ENCODE assay signal across 9 mouse cellular contexts in the genomic region with DNA sequence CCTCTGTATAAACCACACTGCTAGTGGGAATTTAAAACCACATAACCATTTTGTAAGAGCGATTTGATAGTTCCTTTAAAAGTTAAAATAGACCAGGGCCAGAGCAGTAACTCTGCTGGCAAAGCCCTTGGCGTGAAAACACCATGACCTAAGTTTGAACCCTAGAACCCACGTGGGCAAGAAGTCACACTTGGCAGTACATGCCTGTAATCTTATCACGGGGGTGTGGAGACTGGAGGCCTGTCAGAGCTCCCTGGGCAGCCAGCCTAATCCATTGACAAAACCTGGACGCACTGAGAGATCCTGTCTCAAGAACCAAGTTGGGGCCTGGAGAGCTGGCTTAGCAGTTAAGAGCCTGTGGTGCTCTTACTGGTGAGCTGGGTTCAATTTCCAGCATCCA. TPM values are rescaled to one million over a fixed set of nuclear protein-coding genes. Genes with fewer than 3 reads are reported as not detected.
DNase-seq lines count a peak whose midpoint lies in the region; ATAC-seq and TF ChIP-seq lines count a peak whose summit lies in the region.
"Had no signal": no experiment of that assay in that cellular context is flagged by ENCODE, and none has a peak within 500 bp of the region (broad histone marks: within the 10 kb centered on the region; RNA-seq: fewer than 3 reads in every experiment).

No protein-coding gene starts in this region.

- 70% methylated on average over 5 of the region's 5 CpGs for WGBS in forebrain, embryonic 13.5 days
- 68% methylated on average over 5 of the region's 5 CpGs for WGBS in forebrain, embryonic 10.5 days
- WGBS in heart, postnatal 0 days: 11% methylated on average over 5 of the region's 5 CpGs
- 17% methylated on average over 5 of the region's 5 CpGs for WGBS in stomach, postnatal 0 days

- no peaks in the 10 kb centered on the region for H3K9me3 ChIP-seq in forebrain, embryonic 13.5 days (replicated peaks)
- no peaks in the 10 kb centered on the region for H3K9me3 ChIP-seq in forebrain, embryonic 10.5 days
- H3K9me3 ChIP-seq in heart, postnatal 0 days (replicated peaks; ENCODE audit: control insufficient read depth, low read length): no peaks in the 10 kb centered on the region
- no peaks in the 10 kb centered on the region for H3K9me3 ChIP-seq in stomach, postnatal 0 days (ENCODE audit: control insufficient read depth, low read length)

- ATAC-seq in forebrain, embryonic 13.5 days: 0 out of 2 replicates have a peak, but pooled peaks have one; percentile 21
- ATAC-seq in common myeloid progenitor, adult 5-6 weeks (replicated peaks; ENCODE audit: low read depth, poor library complexity, severe bottlenecking): peak; percentile 86
- peak; percentile 100 for ATAC-seq in heart, postnatal 0 days (ENCODE audit: insufficient read depth, low read depth)
- ATAC-seq in stomach, postnatal 0 days (ENCODE audit: low FRiP score, low TSS enrichment): peak; percentile 97

- H3K9ac ChIP-seq in forebrain, embryonic 13.5 days: no peak overlapping the region
- H3K9ac ChIP-seq in heart, postnatal 0 days (replicated peaks; ENCODE audit: low read depth, low read length): no peak overlapping the region
- H3K9ac ChIP-seq in stomach, postnatal 0 days (ENCODE audit: low read length): no peak overlapping the region
- H3K9ac ChIP-seq: liver, embryonic 14.5 days had no signal

- H3K27me3 ChIP-seq in forebrain, embryonic 13.5 days: no peaks in the 10 kb centered on the region
- H3K27me3 ChIP-seq in forebrain, embryonic 10.5 days (ENCODE audit: poor library complexity, severe bottlenecking): no peaks in the 10 kb centered on the region
- H3K27me3 ChIP-seq in heart, postnatal 0 days (ENCODE audit: control insufficient read depth, insufficient read depth, low read length): no peaks in the 10 kb centered on the region
- no peaks in the 10 kb centered on the region for H3K27me3 ChIP-seq in stomach, postnatal 0 days (ENCODE audit: control insufficient read depth, insufficient read depth, low read length)

- no peak overlapping the region for H3K4me3 ChIP-seq in forebrain, embryonic 13.5 days
- no peak overlapping the region for H3K4me3 ChIP-seq in forebrain, embryonic 10.5 days
- H3K4me3 ChIP-seq in heart, postnatal 0 days (ENCODE audit: low read depth, low read length): no peak overlapping the region
- no peak overlapping the region for H3K4me3 ChIP-seq in stomach, postnatal 0 days (ENCODE audit: low read depth, low read length)

- H3K4me1 ChIP-seq in forebrain, embryonic 13.5 days: no peaks in the 10 kb centered on the region
- no peaks in the 10 kb centered on the region for H3K4me1 ChIP-seq in forebrain, embryonic 10.5 days
- no peaks in the 10 kb centered on the region; the same call in 1 of the 2 replicates for H3K4me1 ChIP-seq in heart, postnatal 0 days (ENCODE audit: control insufficient read depth, insufficient read depth)
- H3K4me1 ChIP-seq in stomach, postnatal 0 days (replicated peaks; ENCODE audit: control insufficient read depth, insufficient read depth): no peaks in the 10 kb centered on the region

- H3K36me3 ChIP-seq in forebrain, embryonic 13.5 days (ENCODE audit: poor library complexity, severe bottlenecking): no peaks in the 10 kb centered on the region
- H3K36me3 ChIP-seq in forebrain, embryonic 10.5 days (replicated peaks): no peaks in the 10 kb centered on the region
- no peaks in the 10 kb centered on the region for H3K36me3 ChIP-seq in heart, postnatal 0 days (replicated peaks; ENCODE audit: control insufficient read depth, insufficient read depth, low read length)
- no peaks in the 10 kb centered on the region for H3K36me3 ChIP-seq in stomach, postnatal 0 days (ENCODE audit: control insufficient read depth, insufficient read depth, low read length)

- no peak for TF ChIP-seq CTCF in heart, postnatal 0 days (IDR thresholded peaks at IDR 0.05; ENCODE audit: low read depth)
- no peak for TF ChIP-seq CTCF in stomach, postnatal 0 days (IDR thresholded peaks at IDR 0.05; ENCODE audit: low read depth)

- peak; percentile 94 for TF ChIP-seq EP300 in heart, postnatal 0 days (IDR thresholded peaks at IDR 0.05; ENCODE audit: low read depth)
- TF ChIP-seq EP300 in stomach, postnatal 0 days (optimal IDR thresholded peaks at IDR 0.05): no peak

- no peak overlapping the region for H3K4me2 ChIP-seq in forebrain, embryonic 13.5 days
- H3K4me2 ChIP-seq in heart, postnatal 0 days (ENCODE audit: low read depth, low read length): no peak overlapping the region
- no peak overlapping the region for H3K4me2 ChIP-seq in stomach, postnatal 0 days (replicated peaks; ENCODE audit: low read depth)

- no peak for DNase-seq in forebrain, embryonic 10.5 days (ENCODE audit: extremely low spot score, low spot score)
- peak; percentile 97 for DNase-seq in heart, postnatal 0 days (ENCODE audit: low spot score)
- DNase-seq in lung, adult 18-20 months: peak; percentile 73 to 81
- DNase-seq in stomach, postnatal 0 days (ENCODE audit: low spot score): peak; percentile 84
- no peak for DNase-seq in frontal cortex, postnatal 10 days (ENCODE audit: low spot score in 2 of 2)
- no peak for DNase-seq in right cerebral cortex, postnatal 36 days (ENCODE audit: low spot score in 2 of 2)

- no peak overlapping the region for H3K27ac ChIP-seq in forebrain, embryonic 13.5 days
- no peak overlapping the region for H3K27ac ChIP-seq in forebrain, embryonic 10.5 days
- H3K27ac ChIP-seq in heart, postnatal 0 days (ENCODE audit: low read depth): peak overlapping the region; percentile 76
- no peak overlapping the region for H3K27ac ChIP-seq in stomach, postnatal 0 days (replicated peaks)
- H3K27ac ChIP-seq: liver, embryonic 14.5 days had no signal

RNA-seq across cellular contexts. Expression of gene Scrg1, which starts 12.9 kb away (rescaled TPM):
- 0.89 and 0.92 TPM in 2 replicates for polyA plus RNA-seq in forebrain, embryonic 13.5 days (2015; fragmentation: Nextera tagmentation; extraction: Ambion mirVana)
- not detected in 2 replicates for polyA plus RNA-seq in forebrain, embryonic 10.5 days (2016; fragmentation: Nextera tagmentation; extraction: Ambion mirVana)
- total RNA-seq in common myeloid progenitor, adult 5-6 weeks (2017): not detected in 2 replicates
- total RNA-seq in heart, postnatal 0 days (2014; rRNA removed; ENCODE audit: low replicate concordance): not detected in 2 replicates
- 0.40 and 0.47 TPM in 2 replicates for polyA plus RNA-seq in heart, postnatal 0 days (2015; fragmentation: Nextera tagmentation; extraction: Ambion mirVana)
- 0.65 and 0.98 TPM in 2 replicates for polyA plus RNA-seq in stomach, postnatal 0 days (2015; fragmentation: Nextera tagmentation; extraction: Ambion mirVana)
- polyA plus RNA-seq: liver, embryonic 14.5 days had no signal

RNA-seq across cellular contexts. Expression of gene Sap30, which starts 19.0 kb away (rescaled TPM):
- polyA plus RNA-seq in forebrain, embryonic 13.5 days (2015; fragmentation: Nextera tagmentation; extraction: Ambion mirVana): 96.4 and 106 TPM in 2 replicates
- polyA plus RNA-seq in forebrain, embryonic 10.5 days (2016; fragmentation: Nextera tagmentation; extraction: Ambion mirVana): 83.3 and 91.6 TPM in 2 replicates
- total RNA-seq in common myeloid progenitor, adult 5-6 weeks (2017): 68.9 and 70.1 TPM in 2 replicates
- 57.2 and 106 TPM in 2 replicates for total RNA-seq in heart, postnatal 0 days (2014; rRNA removed; ENCODE audit: low replicate concordance)
- polyA plus RNA-seq in heart, postnatal 0 days (2015; fragmentation: Nextera tagmentation; extraction: Ambion mirVana): 36.7 and 37.7 TPM in 2 replicates
- 23.8 and 28.6 TPM in 2 replicates for polyA plus RNA-seq in stomach, postnatal 0 days (2015; fragmentation: Nextera tagmentation; extraction: Ambion mirVana)

RNA-seq across cellular contexts. Expression of gene Hmgb2, which starts 43.1 kb away (rescaled TPM):
- 482 and 552 TPM in 2 replicates for polyA plus RNA-seq in forebrain, embryonic 13.5 days (2015; fragmentation: Nextera tagmentation; extraction: Ambion mirVana)
- polyA plus RNA-seq in forebrain, embryonic 10.5 days (2016; fragmentation: Nextera tagmentation; extraction: Ambion mirVana): 671 and 721 TPM in 2 replicates
- total RNA-seq in common myeloid progenitor, adult 5-6 weeks (2017): 391 and 402 TPM in 2 replicates
- total RNA-seq in heart, postnatal 0 days (2014; rRNA removed; ENCODE audit: low replicate concordance): 22.1 and 25.6 TPM in 2 replicates
- 123 and 145 TPM in 2 replicates for polyA plus RNA-seq in heart, postnatal 0 days (2015; fragmentation: Nextera tagmentation; extraction: Ambion mirVana)
- 158 and 220 TPM in 2 replicates for polyA plus RNA-seq in stomach, postnatal 0 days (2015; fragmentation: Nextera tagmentation; extraction: Ambion mirVana)

Comparison
In these comparisons a context has a peak if more than half of its experiments do, and no peak if none do; other contexts are left out.
1. ATAC-seq: peak in every context shown above with its lines; median percentile 100 in heart, postnatal 0 days; 97 in stomach, postnatal 0 days; 86 in common myeloid progenitor, adult 5-6 weeks; 21 in forebrain, embryonic 13.5 days.
2. DNase-seq: peak in heart, postnatal 0 days (single experiment), lung, adult 18-20 months (2 of 2) and stomach, postnatal 0 days (single experiment); none in forebrain, embryonic 10.5 days (single experiment), frontal cortex, postnatal 10 days (0 of 2) and right cerebral cortex, postnatal 36 days (0 of 2).